Mouse (Mus musculus) adrenal gland, adult (tissue): Measurements from ENCODE around the gene Pet100.
"Not testable (repeated sequence)": the region's sequence is repeated elsewhere in the genome, so short reads cannot be mapped to it uniquely, and the experiment has no call there.

Experiments used
- DNase-seq, 2 experiments: peaks; one replicate each; pipeline ENCODE4 v3.0.0; 2022 to 2023; ENCODE audit warnings: low spot score in 1 of 2; ENCODE audit not compliant: inconsistent age in 2 of 2

The Pet100 gene

GRCm38 (mm10) chr8:3621199-3621970 is at the start of gene Pet100, which contains the start of gene Xab2:
Gene Pet100 (plus strand): TSS chr8:3621548.
Gene Xab2 (minus strand): TSS chr8:3621316.
- DNase-seq = peak; percentile 99

GRCm38 (mm10) chr8:3574546-3574945 is 46.8 kb upstream of the Pet100 start:
- no peak for DNase-seq

GRCm38 (mm10) chr8:3576211-3576960 is 45.0 kb upstream of the Pet100 start:
- DNase-seq = no peak

- no peak for DNase-seq
These were observed 41.7 kb upstream of the Pet100 start for GRCm38 (mm10) chr8:3579390-3580364.

GRCm38 (mm10) chr8:3581961-3582360 is 39.4 kb upstream of the Pet100 start:
- not testable (repeated sequence) for DNase-seq

GRCm38 (mm10) chr8:3586452-3586851 is 34.9 kb upstream of the Pet100 start:
- no peak for DNase-seq

GRCm38 (mm10) chr8:3586993-3587390 is 34.4 kb upstream of the Pet100 start, which contains the start of gene Camsap3:
Gene Camsap3 (plus strand): TSS chr8:3587293.
- no peak for DNase-seq

GRCm38 (mm10) chr8:3587391-3588257 is 33.7 kb upstream of the Pet100 start:
- peak; percentile 67 to 79 for DNase-seq

GRCm38 (mm10) chr8:3588258-3588633 is 33.1 kb upstream of the Pet100 start:
- DNase-seq = no peak

GRCm38 (mm10) chr8:3593470-3593869 is 27.9 kb upstream of the Pet100 start:
- DNase-seq = peak; percentile 45 to 68

GRCm38 (mm10) chr8:3594466-3594865 is 26.9 kb upstream of the Pet100 start:
- no peak for DNase-seq

GRCm38 (mm10) chr8:3598054-3598453 is 23.3 kb upstream of the Pet100 start:
- no peak for DNase-seq

GRCm38 (mm10) chr8:3599219-3599618 is 22.1 kb upstream of the Pet100 start:
- DNase-seq = no peak

GRCm38 (mm10) chr8:3600401-3600800 is 20.9 kb upstream of the Pet100 start:
- DNase-seq = no peak

- DNase-seq = no peak
These were observed 17.9 kb upstream of the Pet100 start for GRCm38 (mm10) chr8:3603439-3603838.

- DNase-seq = peak; percentile 41 to 58
These were observed 14.8 kb upstream of the Pet100 start for GRCm38 (mm10) chr8:3606593-3606992.

- no peak for DNase-seq
These were observed 13.5 kb upstream of the Pet100 start for GRCm38 (mm10) chr8:3607822-3608221.

GRCm38 (mm10) chr8:3609046-3609815 is 12.1 kb upstream of the Pet100 start:
- DNase-seq = peak in 1 of 2 experiments; percentile 72

GRCm38 (mm10) chr8:3609816-3610150 is 11.6 kb upstream of the Pet100 start:
- no peak for DNase-seq
